Mouse (Mus musculus): ENCODE measurements at regions not wholly inside any gene's neighbourhood (a gene's known extent, or its start where the extent isn't known, plus 50 kb on each side); places are given as distances from the start of the nearest gene placed in this dataset.

GRCm38 (mm10) chr14:114854324-114855054 is 237.5 kb upstream of the Gpc5 start:
- no peak overlapping the region; the same call in 1 of the 2 replicates for H3K27ac ChIP-seq (ENCODE audit: low read depth, low read length)
- H3K4me2 ChIP-seq (replicated peaks; ENCODE audit: low read depth, low read length), result peak overlapping the region; percentile 18; the same call in 1 of the 2 replicates

GRCm38 (mm10) chr14:114855055-114855740 is 236.8 kb upstream of the Gpc5 start:
- Histone ChIP-seq H3K36me3 (ENCODE audit: control insufficient read depth, insufficient read depth, low read length) (no peaks in the 10 kb centered on the region), H3K27me3 (ENCODE audit: control insufficient read depth, insufficient read depth, low read length) (no peaks in the 10 kb centered on the region), H3K4me1 (ENCODE audit: control insufficient read depth, insufficient read depth, low read length) (peaks cover 20% of the 10 kb centered on the region), H3K4me2 (replicated peaks; ENCODE audit: low read depth, low read length) (peak overlapping the region; percentile 18), H3K9me3 (ENCODE audit: control insufficient read depth, low read length) (no peaks in the 10 kb centered on the region), H3K4me3 (ENCODE audit: low read length) (no peak overlapping the region), H3K27ac (ENCODE audit: low read depth, low read length) (no peak overlapping the region; the same call in 1 of the 2 replicates), H3K9ac (ENCODE audit: low read depth, low read length) (no peak overlapping the region)
- 6% methylated on average over 12 of the region's 12 CpGs for WGBS
- ATAC-seq (ENCODE audit: low FRiP score, low TSS enrichment), result peak; percentile 57

More at GRCm38 (mm10) chr14:114854324-114855054, 237.5 kb upstream of the Gpc5 start:
- no peaks in the 10 kb centered on the region for H3K36me3 ChIP-seq (ENCODE audit: control insufficient read depth, insufficient read depth, low read length)
- 19% methylated on average over 9 of the region's 9 CpGs for WGBS
- no peaks in the 10 kb centered on the region for H3K27me3 ChIP-seq (ENCODE audit: control insufficient read depth, insufficient read depth, low read length)
- H3K4me1 ChIP-seq (ENCODE audit: control insufficient read depth, insufficient read depth, low read length), result peaks cover 20% of the 10 kb centered on the region
- no peak overlapping the region for H3K9ac ChIP-seq (ENCODE audit: low read depth, low read length)
- no peaks in the 10 kb centered on the region for H3K9me3 ChIP-seq (ENCODE audit: control insufficient read depth, low read length)
- no peak overlapping the region for H3K4me3 ChIP-seq (ENCODE audit: low read length)
- ATAC-seq (ENCODE audit: low FRiP score, low TSS enrichment), result peak; percentile 41

GRCm38 (mm10) chr14:114855746-114856145 is 236.3 kb upstream of the Gpc5 start:
- H3K4me2 ChIP-seq (replicated peaks; ENCODE audit: low read depth, low read length), result no peak overlapping the region
- H3K9ac ChIP-seq (ENCODE audit: low read depth, low read length), result no peak overlapping the region
- no peak overlapping the region for H3K4me3 ChIP-seq (ENCODE audit: low read length)
- no peaks in the 10 kb centered on the region for H3K27me3 ChIP-seq (ENCODE audit: control insufficient read depth, insufficient read depth, low read length)
- H3K9me3 ChIP-seq (ENCODE audit: control insufficient read depth, low read length), result no peaks in the 10 kb centered on the region
- 12% methylated on average over 3 of the region's 3 CpGs for WGBS
- H3K27ac ChIP-seq (ENCODE audit: low read depth, low read length), result no peak overlapping the region
- no peaks in the 10 kb centered on the region for H3K36me3 ChIP-seq (ENCODE audit: control insufficient read depth, insufficient read depth, low read length)
- no peak for ATAC-seq (ENCODE audit: low FRiP score, low TSS enrichment)
- H3K4me1 ChIP-seq (ENCODE audit: control insufficient read depth, insufficient read depth, low read length), result peaks cover 20% of the 10 kb centered on the region

- no peak overlapping the region for H3K4me3 ChIP-seq (ENCODE audit: low read length)
- H3K4me2 ChIP-seq (replicated peaks; ENCODE audit: low read depth, low read length), result peak overlapping the region; percentile 5; the same call in 1 of the 2 replicates
- H3K4me1 ChIP-seq (ENCODE audit: control insufficient read depth, insufficient read depth, low read length), result peaks cover 20% of the 10 kb centered on the region
- H3K27ac ChIP-seq (ENCODE audit: low read depth, low read length), result no peak overlapping the region; the same call in 1 of the 2 replicates
- no peaks in the 10 kb centered on the region for H3K9me3 ChIP-seq (ENCODE audit: control insufficient read depth, low read length)
- H3K9ac ChIP-seq (ENCODE audit: low read depth, low read length), result no peak overlapping the region
- WGBS, result 11% methylated on average over 18 of the region's 18 CpGs
- ATAC-seq (ENCODE audit: low FRiP score, low TSS enrichment), result peak; percentile 77
- H3K36me3 ChIP-seq (ENCODE audit: control insufficient read depth, insufficient read depth, low read length), result no peaks in the 10 kb centered on the region
- H3K27me3 ChIP-seq (ENCODE audit: control insufficient read depth, insufficient read depth, low read length), result no peaks in the 10 kb centered on the region
These were observed 235.6 kb upstream of the Gpc5 start for GRCm38 (mm10) chr14:114856243-114857031.

GRCm38 (mm10) chr14:114857171-114857570 is 234.8 kb upstream of the Gpc5 start:
- Histone ChIP-seq H3K4me3 (ENCODE audit: low read length) (no peak overlapping the region), H3K27ac (ENCODE audit: low read depth, low read length) (no peak overlapping the region; the same call in 1 of the 2 replicates), H3K4me2 (replicated peaks; ENCODE audit: low read depth, low read length) (no peak overlapping the region), H3K9ac (ENCODE audit: low read depth, low read length) (no peak overlapping the region), H3K36me3 (ENCODE audit: control insufficient read depth, insufficient read depth, low read length) (no peaks in the 10 kb centered on the region), H3K4me1 (ENCODE audit: control insufficient read depth, insufficient read depth, low read length) (peaks cover 20% of the 10 kb centered on the region), H3K9me3 (ENCODE audit: control insufficient read depth, low read length) (no peaks in the 10 kb centered on the region), H3K27me3 (ENCODE audit: control insufficient read depth, insufficient read depth, low read length) (no peaks in the 10 kb centered on the region)
- ATAC-seq (ENCODE audit: low FRiP score, low TSS enrichment), result no peak
- WGBS, result 5% methylated on average over 4 of the region's 4 CpGs

- Histone ChIP-seq H3K4me3 (ENCODE audit: low read length) (no peak overlapping the region), H3K27ac (ENCODE audit: low read depth, low read length) (no peak overlapping the region), H3K36me3 (ENCODE audit: control insufficient read depth, insufficient read depth, low read length) (no peaks in the 10 kb centered on the region), H3K27me3 (ENCODE audit: control insufficient read depth, insufficient read depth, low read length) (no peaks in the 10 kb centered on the region), H3K9ac (ENCODE audit: low read depth, low read length) (no peak overlapping the region), H3K4me1 (ENCODE audit: control insufficient read depth, insufficient read depth, low read length) (peaks cover 20% of the 10 kb centered on the region), H3K4me2 (replicated peaks; ENCODE audit: low read depth, low read length) (peak overlapping the region; percentile 4; the same call in 1 of the 2 replicates), H3K9me3 (ENCODE audit: control insufficient read depth, low read length) (no peaks in the 10 kb centered on the region)
- WGBS, result 5% methylated on average over 7 of the region's 7 CpGs
- ATAC-seq (ENCODE audit: low FRiP score, low TSS enrichment), result peak; percentile 43; the same call in 1 of the 2 replicates
These were observed 234.3 kb upstream of the Gpc5 start for GRCm38 (mm10) chr14:114857689-114858088.

- no peak overlapping the region for H3K4me3 ChIP-seq (ENCODE audit: low read length)
- H3K4me2 ChIP-seq (replicated peaks; ENCODE audit: low read depth, low read length), result no peak overlapping the region
- WGBS, result 90% methylated on average over 4 of the region's 4 CpGs
- no peak for ATAC-seq (ENCODE audit: low FRiP score, low TSS enrichment)
- H3K27me3 ChIP-seq (ENCODE audit: control insufficient read depth, insufficient read depth, low read length), result no peaks in the 10 kb centered on the region
- H3K4me1 ChIP-seq (ENCODE audit: control insufficient read depth, insufficient read depth, low read length), result no peaks in the 10 kb centered on the region
- H3K27ac ChIP-seq (ENCODE audit: low read depth, low read length), result no peak overlapping the region
- H3K9me3 ChIP-seq (ENCODE audit: control insufficient read depth, low read length), result no peaks in the 10 kb centered on the region
- no peak overlapping the region for H3K9ac ChIP-seq (ENCODE audit: low read depth, low read length)
- H3K36me3 ChIP-seq (ENCODE audit: control insufficient read depth, insufficient read depth, low read length), result no peaks in the 10 kb centered on the region
These were observed 228.4 kb upstream of the Gpc5 start for GRCm38 (mm10) chr14:114863585-114863984.

GRCm38 (mm10) chr14:114864102-114864501 is 227.9 kb upstream of the Gpc5 start:
- no peak overlapping the region for H3K9ac ChIP-seq (ENCODE audit: low read depth, low read length)
- H3K4me2 ChIP-seq (replicated peaks; ENCODE audit: low read depth, low read length), result no peak overlapping the region
- no peaks in the 10 kb centered on the region for H3K36me3 ChIP-seq (ENCODE audit: control insufficient read depth, insufficient read depth, low read length)
- ATAC-seq (ENCODE audit: low FRiP score, low TSS enrichment), result no peak
- no peak overlapping the region for H3K4me3 ChIP-seq (ENCODE audit: low read length)
- 95% methylated on average over 5 of the region's 5 CpGs for WGBS
- no peaks in the 10 kb centered on the region for H3K4me1 ChIP-seq (ENCODE audit: control insufficient read depth, insufficient read depth, low read length)
- H3K27ac ChIP-seq (ENCODE audit: low read depth, low read length), result no peak overlapping the region
- H3K27me3 ChIP-seq (ENCODE audit: control insufficient read depth, insufficient read depth, low read length), result no peaks in the 10 kb centered on the region
- H3K9me3 ChIP-seq (ENCODE audit: control insufficient read depth, low read length), result no peaks in the 10 kb centered on the region

Measured in kidney, embryonic 14.5 days (tissue).